Mouse (Mus musculus) heart, postnatal 10 days (tissue): ENCODE data around the gene Ntan1. TPM values are rescaled to one million over a fixed set of nuclear protein-coding genes. Genes with fewer than 3 reads are reported as not detected.
"Not testable (repeated sequence)": the region's sequence is repeated elsewhere in the genome, so short reads cannot be mapped to it uniquely, and the experiment has no call there.

Experiments
- DNase-seq, 2 experiments: peaks; one replicate each; pipeline ENCODE4 v3.0.0; 2021
- intact Hi-C: fragments of 180-260 bp; cut with DNase I; formaldehyde crosslinking; loops from one replicate; pipeline ENCODE4 v1.15.1; 2025
- microRNA-seq, 2 experiments: library from miRNA; unstranded; fragments of <30 nt; microRNA quantifications; one replicate each; pipeline ENCODE4 v1.2.0; 2022
- total RNA-seq, 2 experiments: library from RNA; stranded (reverse); gene quantifications; 2 replicates each; pipeline ENCODE4 v1.2.3; 2021

Ntan1 gene
- total RNA-seq, 2 experiments from 2014 or later, result 66.2 to 66.5 TPM

DNA sequence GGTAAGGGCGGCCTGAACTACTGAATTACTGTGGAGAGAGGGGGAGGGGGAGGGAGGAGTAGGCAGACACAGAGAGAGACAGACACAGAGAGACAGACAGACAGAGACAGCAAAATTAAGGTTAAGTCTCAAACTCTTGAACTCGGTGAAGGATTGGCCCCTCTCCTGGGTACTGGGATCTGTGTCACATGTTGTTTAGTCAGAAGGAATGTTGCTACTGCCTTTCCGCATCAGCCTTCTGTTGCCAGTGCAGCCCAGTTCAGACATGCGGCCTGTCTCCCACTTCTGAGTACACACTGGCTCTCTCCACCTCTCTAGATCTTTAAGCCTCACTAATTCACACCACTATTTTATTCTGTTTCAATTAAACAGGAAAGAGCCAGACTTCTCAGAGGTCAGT lies 7.9 kb downstream of the Ntan1 start:
- intact Hi-C loops, result no loop called here
- DNase-seq, result no peak

- DNase-seq, result no peak
- intact Hi-C loops, result no loop called here
Observed at GRCm38 (mm10) chr16:13830444-13830843, 11.8 kb downstream of the Ntan1 start.

DNA sequence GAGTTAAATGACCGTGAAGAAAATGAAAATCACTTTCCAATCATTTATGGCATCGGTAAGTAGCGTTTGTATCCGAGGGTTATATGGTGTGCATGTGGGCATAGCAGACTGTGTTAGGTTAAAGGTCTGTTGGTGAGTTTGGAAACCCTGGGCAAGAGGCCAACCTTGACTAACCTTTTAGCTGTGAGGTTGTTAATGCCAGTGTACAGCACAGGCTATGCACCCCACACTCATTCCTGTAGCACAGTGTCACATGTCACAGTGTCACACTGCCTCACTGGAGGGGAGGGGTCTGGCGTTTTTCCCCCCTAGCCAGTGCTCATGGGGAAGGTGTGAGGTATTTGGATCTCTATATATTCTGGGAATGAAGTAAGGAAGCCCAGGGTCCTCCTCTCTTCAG lies 13.0 kb downstream of the Ntan1 start:
- intact Hi-C loops, result no loop called here
- no peak for DNase-seq

- DNase-seq, result no peak
- intact Hi-C loops, result no loop called here
Observed at GRCm38 (mm10) chr16:13834382-13834781, 15.7 kb downstream of the Ntan1 start.

- DNase-seq, result no peak
- intact Hi-C loops, result no loop called here
Observed at GRCm38 (mm10) chr16:13840056-13840455, 21.4 kb downstream of the Ntan1 start.

DNA sequence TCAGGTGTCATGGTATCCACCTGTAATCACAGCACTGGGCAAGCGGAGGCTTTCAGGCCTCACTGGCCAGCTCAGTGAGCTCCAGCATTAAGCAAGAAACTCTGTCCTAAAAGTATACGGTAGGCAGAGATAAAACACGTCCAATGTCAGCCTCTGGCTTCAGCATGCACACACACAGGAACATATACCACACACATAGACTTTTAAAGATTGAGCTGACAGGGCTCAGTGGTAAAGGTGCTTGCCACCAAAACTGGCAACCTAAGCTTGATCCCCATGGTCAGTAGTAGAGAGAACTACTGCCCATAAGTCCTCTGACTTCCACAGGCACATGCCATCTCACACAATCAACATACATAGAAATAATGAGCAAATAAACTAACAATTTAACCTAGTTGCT lies 22.3 kb downstream of the Ntan1 start:
- no peak for DNase-seq
- intact Hi-C loops, result no loop called here

GRCm38 (mm10) chr16:13845031-13845430 lies 26.4 kb downstream of the Ntan1 start:
- intact Hi-C loops, result no loop called here
- no peak for DNase-seq

GRCm38 (mm10) chr16:13846675-13847074 lies 28.0 kb downstream of the Ntan1 start:
- intact Hi-C loops, result no loop called here
- DNase-seq, result no peak

DNA sequence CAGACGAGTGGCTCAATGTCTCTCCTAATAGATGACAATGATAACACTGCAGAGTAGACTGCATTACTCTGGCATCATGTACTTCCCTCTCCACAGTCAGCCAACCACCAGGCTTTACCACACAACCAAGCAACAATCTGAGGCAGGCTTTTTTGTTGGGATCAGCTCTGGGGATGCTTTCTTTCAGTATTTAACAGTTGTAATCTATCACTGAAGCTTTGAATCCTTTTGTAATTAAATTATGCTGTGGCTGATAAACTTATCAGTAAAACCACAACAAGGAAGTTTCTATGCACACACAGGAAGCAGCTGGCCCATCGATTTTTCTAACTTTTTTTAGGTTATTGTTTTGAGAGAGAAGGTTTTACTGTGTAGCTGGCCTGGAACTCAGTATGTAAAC lies 29.7 kb downstream of the Ntan1 start:
- no peak for DNase-seq
- intact Hi-C loops, result no loop called here

GRCm38 (mm10) chr16:13851446-13851845 lies 32.8 kb downstream of the Ntan1 start:
- DNase-seq, result no peak
- intact Hi-C loops, result no loop called here

GRCm38 (mm10) chr16:13853886-13854285 lies 35.2 kb downstream of the Ntan1 start:
- no peak for DNase-seq
- intact Hi-C loops, result no loop called here

- intact Hi-C loops, result no loop called here
- DNase-seq, result no peak
Observed at GRCm38 (mm10) chr16:13866076-13866475, 47.4 kb downstream of the Ntan1 start.

DNA sequence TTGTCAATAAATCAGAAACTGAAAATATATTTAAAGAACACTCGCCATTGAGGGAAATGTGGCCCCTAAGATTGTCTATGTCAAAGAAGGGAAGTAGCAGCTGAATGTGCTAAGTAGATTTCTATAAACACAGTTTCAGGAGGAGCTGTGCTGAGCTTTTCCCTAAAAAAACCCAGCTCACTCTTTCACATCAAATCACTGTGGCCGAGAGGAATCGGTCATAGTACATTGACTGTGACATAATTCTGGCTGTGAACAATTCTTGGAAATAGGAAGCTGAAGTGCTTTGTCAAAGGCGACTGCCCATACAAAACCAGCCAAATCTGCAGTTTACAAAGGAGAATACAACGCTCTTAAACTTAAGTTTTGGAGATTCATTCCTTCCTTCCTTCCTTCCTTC lies 48.0 kb downstream of the Ntan1 start:
- intact Hi-C loops, result no loop called here
- no peak for DNase-seq

DNA sequence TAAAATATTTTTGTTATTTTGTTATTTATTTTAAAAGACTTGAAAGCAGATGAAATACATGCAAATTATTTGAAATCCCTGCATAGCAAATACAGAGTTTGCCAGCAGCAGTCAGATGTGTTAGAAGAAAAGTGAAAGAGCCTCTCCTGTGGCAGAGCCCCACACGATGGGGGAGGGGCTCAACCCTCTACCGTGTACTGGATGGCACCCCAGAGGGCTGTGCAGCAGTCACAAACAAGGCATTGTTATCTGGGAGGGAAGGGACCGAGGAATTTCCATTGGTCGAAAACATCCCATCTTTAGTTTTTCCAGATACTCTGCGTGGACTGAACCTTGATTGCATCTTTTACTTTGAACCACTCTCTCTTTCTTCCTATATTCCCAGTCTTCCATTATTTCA lies 48.8 kb downstream of the Ntan1 start:
- intact Hi-C loops, result not testable (repeated sequence)

DNA sequence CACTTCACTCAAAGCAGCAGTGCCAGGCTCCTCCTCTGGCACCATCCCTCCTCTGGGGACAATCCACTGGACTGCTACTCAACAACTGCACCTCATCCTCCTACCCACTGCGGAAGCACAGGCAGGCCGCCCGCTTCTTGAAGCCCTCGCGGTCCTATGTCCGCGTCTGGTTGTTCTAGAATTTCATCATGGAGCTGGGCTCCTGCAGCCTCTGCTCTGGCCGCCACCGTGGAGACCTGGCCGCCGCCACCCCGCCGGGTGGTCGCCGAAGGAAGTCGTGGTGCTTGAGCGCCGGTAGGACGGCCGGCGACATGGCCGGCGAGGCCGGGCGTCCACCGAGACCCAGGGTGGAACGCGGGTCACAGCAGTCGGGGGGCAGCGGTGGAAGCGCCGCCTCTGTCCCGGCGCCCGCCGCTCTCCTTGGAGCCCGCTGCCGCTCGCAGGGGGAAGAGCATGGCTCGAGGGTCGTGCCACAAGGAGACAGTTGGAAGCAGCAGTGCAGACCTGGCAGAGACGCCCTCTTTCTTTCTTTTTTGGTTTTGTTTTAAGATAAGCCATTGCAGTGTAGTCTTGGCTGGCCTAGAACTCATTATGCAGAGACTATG lies 49.4 kb downstream of the Ntan1 start:
- intact Hi-C loops, result no loop called here
- DNase-seq, result peak; percentile 6 to 23

More for the DNA sequence above, 48.8 kb downstream of the Ntan1 start:
- DNase-seq, result peak; percentile 12 to 14

DNA sequence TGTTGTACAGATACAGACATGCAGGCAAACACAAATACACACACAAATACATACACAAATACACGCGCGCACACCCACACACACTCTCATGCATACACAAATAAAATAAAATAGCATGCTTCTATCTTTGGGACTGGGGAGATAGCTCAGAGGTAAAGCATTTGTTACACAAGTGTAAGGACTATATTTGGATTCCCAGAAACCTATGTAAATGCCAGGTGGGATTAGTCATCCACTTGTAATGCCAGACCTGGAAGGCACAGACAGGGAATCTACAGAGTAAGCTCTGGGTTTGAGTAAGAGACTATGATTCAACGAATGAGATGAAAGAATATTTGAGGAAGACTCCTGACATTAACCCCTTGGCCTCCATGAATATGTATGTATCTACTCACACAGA lies 56.8 kb downstream of the Ntan1 start:
- intact Hi-C loops, result no loop called here
- DNase-seq, result peak in 1 of 2 experiments; percentile 32

DNA sequence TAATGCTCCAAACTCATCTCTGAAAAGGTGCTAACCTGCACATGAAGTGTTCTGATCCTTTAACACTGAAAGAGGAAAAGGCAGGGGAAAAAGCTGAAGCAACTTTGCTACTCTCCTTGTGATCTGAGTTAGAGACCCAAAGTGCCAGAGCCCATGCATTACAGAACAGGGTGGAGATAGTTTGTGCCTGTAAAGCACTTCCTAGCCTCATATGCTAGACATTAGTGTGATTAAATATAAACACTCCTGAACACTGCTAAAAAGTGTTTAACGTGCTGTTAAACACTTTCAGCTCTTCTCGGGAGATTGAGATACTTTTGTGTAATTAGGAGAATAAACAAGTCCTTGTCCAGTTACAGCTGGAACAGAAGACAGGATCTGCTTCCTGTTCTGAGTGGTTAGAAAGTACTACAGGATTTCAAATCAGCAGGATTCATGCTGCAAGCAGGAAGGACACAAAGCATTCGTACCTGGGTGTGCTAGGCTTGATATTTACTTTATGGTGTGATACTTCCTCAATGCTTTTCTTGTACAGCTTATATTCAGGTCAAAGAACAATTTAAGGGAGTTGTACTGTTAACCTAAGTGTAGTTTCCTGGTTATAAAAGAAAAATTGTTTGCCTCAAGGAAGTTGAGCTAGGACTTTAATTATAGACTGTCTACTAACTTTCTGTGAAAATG lies 64.6 kb downstream of the Ntan1 start:
- intact Hi-C loops, result no loop called here
- no peak for DNase-seq

Small RNAs within 50 kb of the gene (microRNA-seq; reads per million reads assigned to microRNA genes)
- gene Gm27734, result 0 reads per million in 2 experiments

Other genes starting within 250 kb of the Ntan1 start
- gene Parn, start 150.7 kb upstream of the Ntan1 start, total RNA-seq, result 10 to 100 TPM; 18.1 to 18.4 TPM
- 10 to 100 TPM; 41.2 to 44.2 TPM for gene Bfar, start 147.0 kb upstream of the Ntan1 start, total RNA-seq
- 1 to 10 TPM; 2.7 to 2.8 TPM for gene 3110001I22Rik, start 146.9 kb upstream of the Ntan1 start, total RNA-seq
- gene Pla2g10, start 87.9 kb upstream of the Ntan1 start, total RNA-seq, result not detected
- 10 to 100 TPM; 42.5 to 47.6 TPM for gene Rrn3, start 38.1 kb upstream of the Ntan1 start, total RNA-seq
- gene Pdxdc1, start 84.3 kb downstream of the Ntan1 start, total RNA-seq, result 10 to 100 TPM; 78.5 to 80.1 TPM
- 1 to 10 TPM in 1 of 2 experiments, under 1 TPM in 1; 0.74 to 1.3 TPM for gene Mpv17l, start 84.3 kb downstream of the Ntan1 start, total RNA-seq
- not detected for gene 2900011O08Rik, start 167.8 kb downstream of the Ntan1 start, total RNA-seq
- gene Ifitm7, start 168.0 kb downstream of the Ntan1 start, total RNA-seq, result not detected